7 mouse cellular contexts compared by ENCODE assay signal in genomic region chr19:57610476-57611261, GRCm38 (mm10). TPM values are rescaled to one million over a fixed set of nuclear protein-coding genes. Genes with fewer than 3 reads are reported as not detected.
A peak's percentile ranks its signal among the peaks of the same experiment; 100 is the strongest.
DNase-seq lines count a peak whose midpoint lies in the region; ATAC-seq lines count a peak whose summit lies in the region.

Atrnl1 (plus strand) TSS chr19:57611034.

- no peaks in the 10 kb centered on the region; the same call in 1 of the 2 replicates for H3K36me3 ChIP-seq in embryonic facial prominence, embryonic 10.5 days (replicated peaks)
- no peaks in the 10 kb centered on the region for H3K36me3 ChIP-seq in limb, embryonic 12.5 days
- H3K36me3 ChIP-seq in midbrain, embryonic 14.5 days (ENCODE audit: control insufficient read depth, insufficient read depth, low read length): no peaks in the 10 kb centered on the region

- peak; percentile 92 for DNase-seq in adrenal gland, postnatal 14 days
- peak; percentile 92 for DNase-seq in embryonic facial prominence, embryonic 10.5 days (ENCODE audit: low spot score)
- peak; percentile 83 for DNase-seq in kidney, adult 11 months
- peak; percentile 97 for DNase-seq in midbrain, embryonic 14.5 days
- peak; percentile 65 for DNase-seq in spleen, adult 12 weeks (ENCODE audit: low spot score)

- peak; percentile 66 for ATAC-seq in granulocyte monocyte progenitor cell, adult 5-6 weeks (replicated peaks; ENCODE audit: poor library complexity, severe bottlenecking)
- peak; percentile 89 for ATAC-seq in limb, embryonic 12.5 days (ENCODE audit: insufficient number of reproducible peaks, insufficient read depth, low FRiP score, low TSS enrichment, low read depth)
- ATAC-seq in midbrain, embryonic 14.5 days (ENCODE audit: low FRiP score, low TSS enrichment): peak; percentile 93

- no peaks in the 10 kb centered on the region for H3K9me3 ChIP-seq in embryonic facial prominence, embryonic 10.5 days
- H3K9me3 ChIP-seq in limb, embryonic 12.5 days: no peaks in the 10 kb centered on the region
- H3K9me3 ChIP-seq in midbrain, embryonic 14.5 days (ENCODE audit: control insufficient read depth, low read length): no peaks in the 10 kb centered on the region

- H3K4me2 ChIP-seq in limb, embryonic 12.5 days: peak within 1 kb of the TSS; percentile 98
- peak within 1 kb of the TSS; percentile 97 for H3K4me2 ChIP-seq in midbrain, embryonic 14.5 days (ENCODE audit: low read length)

- peak within 1 kb of the TSS; percentile 97 for H3K4me3 ChIP-seq in embryonic facial prominence, embryonic 10.5 days
- H3K4me3 ChIP-seq in limb, embryonic 12.5 days (replicated peaks): peak within 1 kb of the TSS; percentile 95
- H3K4me3 ChIP-seq in midbrain, embryonic 14.5 days (replicated peaks; ENCODE audit: low read depth, low read length): peak within 1 kb of the TSS; percentile 93

- H3K9ac ChIP-seq in limb, embryonic 12.5 days (replicated peaks): peak within 1 kb of the TSS; percentile 95
- H3K9ac ChIP-seq in midbrain, embryonic 14.5 days (replicated peaks; ENCODE audit: low read length): peak within 1 kb of the TSS; percentile 86

- no peaks in the 10 kb centered on the region for H3K27me3 ChIP-seq in embryonic facial prominence, embryonic 10.5 days (replicated peaks; ENCODE audit: low read depth, poor library complexity, severe bottlenecking)
- no peaks in the 10 kb centered on the region for H3K27me3 ChIP-seq in limb, embryonic 12.5 days
- no peaks in the 10 kb centered on the region for H3K27me3 ChIP-seq in midbrain, embryonic 14.5 days (ENCODE audit: control insufficient read depth, insufficient read depth, low read length)

- WGBS in embryonic facial prominence, embryonic 10.5 days: under 1% methylated on average over 102 of the region's 103 CpGs
- WGBS in limb, embryonic 12.5 days: 0% methylated on average over 82 of the region's 103 CpGs
- WGBS in midbrain, embryonic 14.5 days: under 1% methylated on average over 77 of the region's 103 CpGs

- H3K4me1 ChIP-seq in embryonic facial prominence, embryonic 10.5 days: peaks cover 42% of the 10 kb centered on the region
- peaks cover 42% of the 10 kb centered on the region for H3K4me1 ChIP-seq in limb, embryonic 12.5 days (replicated peaks)
- peaks cover 21% of the 10 kb centered on the region for H3K4me1 ChIP-seq in midbrain, embryonic 14.5 days (ENCODE audit: control insufficient read depth, insufficient read depth, low read length)

- peak within 1 kb of the TSS; percentile 98 for H3K27ac ChIP-seq in embryonic facial prominence, embryonic 10.5 days (replicated peaks)
- peak within 1 kb of the TSS; percentile 98 for H3K27ac ChIP-seq in limb, embryonic 12.5 days
- peak within 1 kb of the TSS; percentile 99 for H3K27ac ChIP-seq in midbrain, embryonic 14.5 days (replicated peaks; ENCODE audit: low read depth, low read length)

RNA-seq across cellular contexts. Expression of gene Atrnl1, which starts in this region (rescaled TPM):
- total RNA-seq in adrenal gland, postnatal 14 days (2021): 28.2 and 29.0 TPM in 2 replicates
- 4.0 and 4.3 TPM in 2 replicates for polyA plus RNA-seq in embryonic facial prominence, embryonic 10.5 days (2016; fragmentation: Nextera tagmentation; extraction: Ambion mirVana)
- 13.7 and 15.7 TPM in 2 replicates for total RNA-seq in granulocyte monocyte progenitor cell, adult 5-6 weeks (2014; fragmentation: Nextera tagmentation)
- total RNA-seq in granulocyte monocyte progenitor cell, adult 5-6 weeks (2017): 15.8 and 17.6 TPM in 2 replicates
- polyA plus RNA-seq in limb, embryonic 12.5 days (2016; fragmentation: Nextera tagmentation; extraction: Ambion mirVana): 8.2 and 9.6 TPM in 2 replicates
- 10.4 and 11.6 TPM in 2 replicates for polyA plus RNA-seq in midbrain, embryonic 14.5 days (2014; fragmentation: Nextera tagmentation; extraction: Ambion mirVana)

Comparison
In these comparisons a context has a peak if more than half of its experiments do, and no peak if none do; other contexts are left out.
1. Peak in every context shown above with its lines: DNase-seq, ATAC-seq, H3K4me3 ChIP-seq and H3K27ac ChIP-seq.